Mouse (Mus musculus) liver, embryonic 14.5 days (tissue): ENCODE data around the gene Hes3. TPM values are rescaled to one million over a fixed set of nuclear protein-coding genes. Genes with fewer than 3 reads are reported as not detected.

Experiments
- ATAC-seq: fragments of 200-750 bp; cut with Nextera tagmentation; 2 replicates; pipeline ENCODE4 v1.8.0; 2017; ENCODE audit warnings: moderate number of reproducible peaks, mild to moderate bottlenecking, moderate library complexity; ENCODE audit not compliant: insufficient read depth
- DNase-seq, 3 experiments: peaks; one replicate each; pipeline ENCODE4 v3.0.0-alpha.2; 2012 to 2013; ENCODE audit warnings: low read depth in 3 of 3, low spot score in 3 of 3
- H3K27ac ChIP-seq: fragments of 300-500 bp; sonication (generic); 2 replicates; pipeline ENCODE4 v1.5.1; 2014; ENCODE audit warnings: moderate library complexity, mild to moderate bottlenecking, control low read depth, inconsistent platforms
- H3K27me3 ChIP-seq: fragments of 300-500 bp; sonication (generic); 2 replicates; pipeline ENCODE4 v1.6.1; 2014; ENCODE audit warnings: mild to moderate bottlenecking, low read length, moderate library complexity; ENCODE audit not compliant: control insufficient read depth, insufficient read depth
- H3K36me3 ChIP-seq: fragments of 300-500 bp; sonication (generic); replicated peaks from 2 replicates; pipeline ENCODE4 v1.6.1; 2014; ENCODE audit warnings: low read depth; ENCODE audit not compliant: control insufficient read depth, insufficient read depth
- H3K4me1 ChIP-seq, 2 experiments: fragments of 200-500 bp in 1 of 2; fragments of 300-500 bp in 1 of 2; sonication (generic) in 1 of 2; replicated peaks; 2 replicates each; pipeline ENCODE4 v1.6.1; 2012 to 2014; ENCODE audit warnings: antibody characterized with exemption in 1 of 2, inconsistent platforms in 1 of 2, low read length in 1 of 2; ENCODE audit not compliant: control insufficient read depth in 2 of 2, insufficient read depth in 2 of 2
- H3K4me2 ChIP-seq: fragments of 300-500 bp; sonication (generic); 2 replicates; pipeline ENCODE4 v1.6.1; 2014; ENCODE audit warnings: low read depth, mild to moderate bottlenecking, control low read depth, moderate library complexity
- H3K4me3 ChIP-seq, 2 experiments: fragments of 200-500 bp in 1 of 2; fragments of 300-500 bp in 1 of 2; sonication (generic) in 1 of 2; 2 replicates each; pipeline ENCODE4 v1.5.1; 2012 to 2014; ENCODE audit warnings: low read depth in 2 of 2, low read length in 2 of 2, mild to moderate bottlenecking in 2 of 2, control low read depth in 1 of 2, inconsistent platforms in 1 of 2, moderate library complexity in 1 of 2; ENCODE audit not compliant: insufficient read depth in 1 of 2
- H3K9ac ChIP-seq: fragments of 300-500 bp; sonication (generic); replicated peaks from 2 replicates; pipeline ENCODE4 v1.6.1; 2014; ENCODE audit warnings: mild to moderate bottlenecking, control low read depth, moderate library complexity
- H3K9me3 ChIP-seq: fragments of 300-500 bp; sonication (generic); 2 replicates; pipeline ENCODE4 v1.6.1; 2016; ENCODE audit warnings: low read length, mixed read lengths; ENCODE audit not compliant: control insufficient read depth
- CTCF ChIP-seq: IDR thresholded peaks from 2 replicates; pipeline ENCODE4 v1.5.1; 2016; ENCODE audit warnings: antibody characterized with exemption, low read depth, control low read depth
- EP300 ChIP-seq: IDR thresholded peaks from 2 replicates; pipeline ENCODE4 v1.6.1; 2016; ENCODE audit warnings: antibody characterized with exemption, low read depth
- WGBS: fragments of 180-500 bp; shearing (Covaris S2); extraction: QIAGEN DNeasy Blood & Tissue Kit; methylation state at CpG from one replicate; pipeline ENCODE4 v1.1.7; 2014; ENCODE audit not compliant: insufficient replicate concordance; 5-methylcytosine and 5-hydroxymethylcytosine counted together
- polyA plus RNA-seq, 2 experiments: library from polyadenylated mRNA; depleted of rRNA in 1 of 2; stranded (reverse) in 1 of 2; unstranded in 1 of 2; fragments of >200 nt; fragmentation: Nextera tagmentation in 1 of 2; extraction: Ambion mirVana in 1 of 2; gene quantifications; 2 replicates each; pipeline versions ENCODE4 v1.2.1 to v1.2.3; 2012 to 2014

The Hes3 gene
- polyA plus RNA-seq, 2 experiments = not detected

GRCm38 (mm10) chr4:152271334-152271733 lies 20.1 kb downstream of the Hes3 start:
- H3K4me2 ChIP-seq = no peak overlapping the region
- 82% methylated on average over 11 of the region's 11 CpGs for WGBS
- no peaks in the 10 kb centered on the region for H3K9me3 ChIP-seq
- no peak overlapping the region for H3K9ac ChIP-seq
- DNase-seq (no peak), ATAC-seq (no peak)
- no peaks in the 10 kb centered on the region for H3K36me3 ChIP-seq
- H3K27ac ChIP-seq = no peak overlapping the region
- no peak overlapping the region for H3K4me3 ChIP-seq
- H3K4me1 ChIP-seq = no peaks in the 10 kb centered on the region
- TF ChIP-seq EP300 (no peak), CTCF (no peak)
- H3K27me3 ChIP-seq = peaks cover 33% of the 10 kb centered on the region

GRCm38 (mm10) chr4:152270599-152270998 lies 20.9 kb downstream of the Hes3 start:
- ATAC-seq (no peak), DNase-seq (no peak)
- Histone ChIP-seq H3K9ac (no peak overlapping the region), H3K27me3 (peaks cover 28% of the 10 kb centered on the region), H3K27ac (no peak overlapping the region), H3K36me3 (no peaks in the 10 kb centered on the region), H3K4me2 (no peak overlapping the region), H3K4me3 (no peak overlapping the region), H3K9me3 (no peaks in the 10 kb centered on the region), H3K4me1 (no peaks in the 10 kb centered on the region)
- TF ChIP-seq EP300 = no peak
- TF ChIP-seq CTCF = no peak
- 73% methylated on average over 9 of the region's 9 CpGs for WGBS

DNA sequence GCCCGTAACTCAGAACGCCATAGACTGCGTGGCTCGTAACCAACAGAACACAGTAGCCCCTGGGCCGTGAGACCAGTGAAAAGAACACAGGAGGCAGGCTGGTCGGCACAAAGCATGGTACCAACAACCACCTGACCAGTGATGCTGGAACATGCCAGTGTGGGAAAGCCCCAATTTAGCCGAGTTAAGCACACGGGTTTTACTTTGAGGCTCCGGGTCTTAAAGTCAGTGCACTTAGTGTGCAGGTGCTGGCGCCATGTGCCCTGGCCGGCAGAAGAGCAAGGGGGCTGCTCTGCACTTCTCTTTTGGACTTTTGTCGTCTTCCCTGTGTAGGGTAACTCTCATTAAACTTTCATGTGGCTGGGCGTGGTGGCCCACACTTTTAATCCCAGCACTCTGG lies 21.5 kb downstream of the Hes3 start:
- 73% methylated on average over 13 of the region's 13 CpGs for WGBS
- ATAC-seq (no peak), DNase-seq (no peak)
- TF ChIP-seq EP300 = no peak
- TF ChIP-seq CTCF = no peak
- Histone ChIP-seq H3K27ac (no peak overlapping the region), H3K36me3 (no peaks in the 10 kb centered on the region), H3K27me3 (peaks cover 22% of the 10 kb centered on the region), H3K9ac (no peak overlapping the region), H3K4me2 (no peak overlapping the region), H3K9me3 (no peaks in the 10 kb centered on the region), H3K4me3 (no peak overlapping the region), H3K4me1 (no peaks in the 10 kb centered on the region)

GRCm38 (mm10) chr4:152267748-152268369 lies 23.6 kb downstream of the Hes3 start:
- TF ChIP-seq EP300 (no peak), CTCF (no peak)
- ATAC-seq = no peak
- H3K36me3 ChIP-seq = no peaks in the 10 kb centered on the region
- H3K9ac ChIP-seq = no peak overlapping the region
- no peak overlapping the region for H3K4me3 ChIP-seq
- peaks cover under 1% of the 10 kb centered on the region for H3K27me3 ChIP-seq
- H3K9me3 ChIP-seq = no peaks in the 10 kb centered on the region
- H3K27ac ChIP-seq = no peak overlapping the region
- H3K4me1 ChIP-seq = peaks cover 13 to 14% of the 10 kb centered on the region in 2 experiments
- no peak for DNase-seq
- no peak overlapping the region for H3K4me2 ChIP-seq
- WGBS = 62% methylated on average over 13 of the region's 13 CpGs

GRCm38 (mm10) chr4:152266236-152266895 lies 25.1 kb downstream of the Hes3 start:
- WGBS = 60% methylated on average over 10 of the region's 10 CpGs
- H3K36me3 ChIP-seq = no peaks in the 10 kb centered on the region
- no peak overlapping the region for H3K4me2 ChIP-seq
- no peak overlapping the region for H3K9ac ChIP-seq
- H3K27me3 ChIP-seq = no peaks in the 10 kb centered on the region
- DNase-seq (no peak), ATAC-seq (no peak)
- H3K9me3 ChIP-seq = no peaks in the 10 kb centered on the region
- peaks cover 14 to 18% of the 10 kb centered on the region in 2 experiments for H3K4me1 ChIP-seq
- TF ChIP-seq CTCF (no peak), EP300 (no peak)
- H3K4me3 ChIP-seq = no peak overlapping the region
- H3K27ac ChIP-seq = no peak overlapping the region
